Mouse (Mus musculus) liver, embryonic 14.5 days (tissue): ENCODE measurements around the gene Mgat2.
A peak's percentile ranks its signal among the peaks of the same experiment; 100 is the strongest.

ENCODE experiments used
- CTCF ChIP-seq: IDR thresholded peaks from 2 replicates; pipeline ENCODE4 v1.5.1; 2016; ENCODE audit warnings: antibody characterized with exemption, low read depth, control low read depth
- EP300 ChIP-seq: IDR thresholded peaks from 2 replicates; pipeline ENCODE4 v1.6.1; 2016; ENCODE audit warnings: antibody characterized with exemption, low read depth

DNA sequence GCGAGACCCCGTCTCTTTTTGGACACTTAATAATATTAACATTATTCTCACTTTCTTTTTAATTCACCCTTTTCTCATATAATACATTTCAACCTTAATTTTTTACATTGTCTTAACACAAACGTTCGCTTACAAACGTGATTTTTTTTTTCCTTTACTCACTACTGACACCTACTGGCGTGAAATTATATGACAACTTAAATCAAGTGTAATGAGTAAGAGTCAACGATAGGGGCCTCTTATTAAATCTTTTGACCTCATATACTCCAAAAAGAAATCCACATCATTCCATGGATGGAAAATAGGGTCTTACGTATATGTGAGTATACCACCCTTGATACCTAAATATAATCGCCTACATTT lies 24.4 kb upstream of the Mgat2 start:
- peak; percentile 77 for TF ChIP-seq CTCF
- 0 out of 2 replicates have a peak, but pooled peaks have one; percentile 7 for TF ChIP-seq EP300
